Mouse (Mus musculus): ENCODE data around the gene Pabpn1. TPM values are rescaled to one million over a fixed set of nuclear protein-coding genes. Genes with fewer than 3 reads are reported as not detected.

Gene Pabpn1
- polyA plus RNA-seq, 1 experiment from 2014 or later = 38.6 TPM

GRCm38 (mm10) chr14:54925349-54926342 lies 33.3 kb downstream of the Pabpn1 start, which contains the start of gene Efs:
Gene Efs (minus strand): TSS chr14:54926126.
- Histone ChIP-seq H3K9me3 (replicated peaks) (no peaks in the 10 kb centered on the region), H3K9ac (no peak within 1 kb of the TSS), H3K4me1 (replicated peaks) (peaks cover 19% of the 10 kb centered on the region), H3K4me3 (replicated peaks) (peak within 1 kb of the TSS; percentile 35), H3K27me3 (peaks cover 80% of the 10 kb centered on the region), H3K4me2 (peak within 1 kb of the TSS; percentile 58), H3K36me3 (replicated peaks) (no peaks in the 10 kb centered on the region), H3K27ac (replicated peaks) (no peak within 1 kb of the TSS; the same call in 1 of the 2 replicates)
- 8% methylated on average over 57 of the region's 57 CpGs for WGBS (ENCODE audit: insufficient replicate concordance)
- ATAC-seq (ENCODE audit: insufficient read depth) = 0 out of 2 replicates have a peak, but pooled peaks have one; percentile 24

GRCm38 (mm10) chr14:54926401-54927158 lies 34.3 kb downstream of the Pabpn1 start:
- no peaks in the 10 kb centered on the region for H3K36me3 ChIP-seq (replicated peaks)
- H3K4me1 ChIP-seq (replicated peaks) = peaks cover 19% of the 10 kb centered on the region
- H3K27ac ChIP-seq (replicated peaks) = no peak overlapping the region
- H3K4me3 ChIP-seq (replicated peaks) = peak overlapping the region; percentile 35
- H3K9ac ChIP-seq = no peak overlapping the region
- H3K4me2 ChIP-seq = peak overlapping the region; percentile 58
- peaks cover 83% of the 10 kb centered on the region for H3K27me3 ChIP-seq
- H3K9me3 ChIP-seq (replicated peaks) = no peaks in the 10 kb centered on the region
- 3% methylated on average over 53 of the region's 58 CpGs for WGBS (ENCODE audit: insufficient replicate concordance)
- no peak for ATAC-seq (ENCODE audit: insufficient read depth)

GRCm38 (mm10) chr14:54927296-54927695 lies 35.0 kb downstream of the Pabpn1 start:
- H3K4me3 ChIP-seq (replicated peaks) = no peak overlapping the region
- no peak overlapping the region for H3K27ac ChIP-seq (replicated peaks)
- H3K9me3 ChIP-seq (replicated peaks) = no peaks in the 10 kb centered on the region
- H3K4me2 ChIP-seq = no peak overlapping the region
- peaks cover 19% of the 10 kb centered on the region for H3K4me1 ChIP-seq (replicated peaks)
- no peak overlapping the region for H3K9ac ChIP-seq
- peaks cover 78% of the 10 kb centered on the region for H3K27me3 ChIP-seq
- 23% methylated on average over 7 of the region's 7 CpGs for WGBS (ENCODE audit: insufficient replicate concordance)
- no peaks in the 10 kb centered on the region for H3K36me3 ChIP-seq (replicated peaks)
- no peak for ATAC-seq (ENCODE audit: insufficient read depth)

GRCm38 (mm10) chr14:54929801-54930200 lies 37.5 kb downstream of the Pabpn1 start:
- no peak overlapping the region for H3K4me2 ChIP-seq
- WGBS (ENCODE audit: insufficient replicate concordance) = 53% methylated on average over 5 of the region's 5 CpGs
- peaks cover 59% of the 10 kb centered on the region for H3K27me3 ChIP-seq
- no peak overlapping the region for H3K9ac ChIP-seq
- H3K9me3 ChIP-seq (replicated peaks) = no peaks in the 10 kb centered on the region
- no peak overlapping the region for H3K27ac ChIP-seq (replicated peaks)
- H3K4me3 ChIP-seq (replicated peaks) = no peak overlapping the region
- peaks cover 13% of the 10 kb centered on the region for H3K4me1 ChIP-seq (replicated peaks)
- ATAC-seq (ENCODE audit: insufficient read depth) = no peak
- H3K36me3 ChIP-seq (replicated peaks) = no peaks in the 10 kb centered on the region

GRCm38 (mm10) chr14:54930431-54930830 lies 38.1 kb downstream of the Pabpn1 start:
- Histone ChIP-seq H3K9ac (no peak overlapping the region), H3K4me2 (no peak overlapping the region), H3K27me3 (peaks cover 53% of the 10 kb centered on the region), H3K36me3 (replicated peaks) (no peaks in the 10 kb centered on the region), H3K27ac (replicated peaks) (no peak overlapping the region), H3K9me3 (replicated peaks) (no peaks in the 10 kb centered on the region), H3K4me1 (replicated peaks) (peaks cover 7% of the 10 kb centered on the region), H3K4me3 (replicated peaks) (no peak overlapping the region)
- WGBS (ENCODE audit: insufficient replicate concordance) = 23% methylated on average over 2 of the region's 2 CpGs
- no peak for ATAC-seq (ENCODE audit: insufficient read depth)

GRCm38 (mm10) chr14:54932645-54933150 lies 40.4 kb downstream of the Pabpn1 start, which contains the start of gene Il25:
Gene Il25 (plus strand): TSS chr14:54932695.
- ATAC-seq (ENCODE audit: insufficient read depth) = no peak
- H3K9ac ChIP-seq = no peak within 1 kb of the TSS
- 55% methylated on average over 6 of the region's 6 CpGs for WGBS (ENCODE audit: insufficient replicate concordance)

GRCm38 (mm10) chr14:54935904-54936830 lies 43.9 kb downstream of the Pabpn1 start, which contains the start of gene Cmtm5:
Gene Cmtm5 (plus strand): TSS chr14:54936261.
- Histone ChIP-seq H3K27me3 (peaks cover 3% of the 10 kb centered on the region; the same call in 1 of the 2 replicates), H3K9me3 (replicated peaks) (no peaks in the 10 kb centered on the region), H3K4me3 (replicated peaks) (no peak within 1 kb of the TSS), H3K4me1 (replicated peaks) (no peaks in the 10 kb centered on the region), H3K4me2 (no peak within 1 kb of the TSS), H3K36me3 (replicated peaks) (no peaks in the 10 kb centered on the region), H3K27ac (replicated peaks) (no peak within 1 kb of the TSS), H3K9ac (no peak within 1 kb of the TSS)
- 31% methylated on average over 8 of the region's 8 CpGs for WGBS (ENCODE audit: insufficient replicate concordance)
- ATAC-seq (ENCODE audit: insufficient read depth) = no peak

More at GRCm38 (mm10) chr14:54932645-54933150, 40.4 kb downstream of the Pabpn1 start, which contains the start of gene Il25:
- Histone ChIP-seq H3K27ac (replicated peaks) (no peak within 1 kb of the TSS), H3K9me3 (replicated peaks) (no peaks in the 10 kb centered on the region), H3K27me3 (peaks cover 30% of the 10 kb centered on the region), H3K4me1 (replicated peaks) (no peaks in the 10 kb centered on the region), H3K36me3 (replicated peaks) (no peaks in the 10 kb centered on the region), H3K4me2 (no peak within 1 kb of the TSS), H3K4me3 (replicated peaks) (no peak within 1 kb of the TSS)

GRCm38 (mm10) chr14:54936831-54937160 lies 44.5 kb downstream of the Pabpn1 start:
- no peaks in the 10 kb centered on the region for H3K36me3 ChIP-seq (replicated peaks)
- ATAC-seq (ENCODE audit: insufficient read depth) = no peak
- no peak overlapping the region for H3K27ac ChIP-seq (replicated peaks)
- H3K4me3 ChIP-seq (replicated peaks) = no peak overlapping the region
- no peaks in the 10 kb centered on the region for H3K9me3 ChIP-seq (replicated peaks)
- H3K4me1 ChIP-seq (replicated peaks) = no peaks in the 10 kb centered on the region
- 27% methylated on average over 6 of the region's 6 CpGs for WGBS (ENCODE audit: insufficient replicate concordance)
- H3K9ac ChIP-seq = no peak overlapping the region
- peaks cover 8% of the 10 kb centered on the region; the same call in 1 of the 2 replicates for H3K27me3 ChIP-seq
- H3K4me2 ChIP-seq = no peak overlapping the region

- Histone ChIP-seq H3K9me3 (replicated peaks) (no peaks in the 10 kb centered on the region), H3K36me3 (replicated peaks) (no peaks in the 10 kb centered on the region), H3K27me3 (peaks cover 8% of the 10 kb centered on the region; the same call in 1 of the 2 replicates), H3K27ac (replicated peaks) (no peak overlapping the region), H3K4me1 (replicated peaks) (no peaks in the 10 kb centered on the region), H3K4me2 (no peak overlapping the region), H3K9ac (no peak overlapping the region), H3K4me3 (replicated peaks) (no peak overlapping the region)
- ATAC-seq (ENCODE audit: insufficient read depth) = no peak
- 69% methylated on average over 16 of the region's 16 CpGs for WGBS (ENCODE audit: insufficient replicate concordance)
Observed at GRCm38 (mm10) chr14:54937361-54938182, 45.3 kb downstream of the Pabpn1 start.

Data from liver, embryonic 15.5 days (tissue).